Mouse (Mus musculus) kidney, adult 2 months (tissue): ENCODE data around the gene March2. TPM values are rescaled to one million over a fixed set of nuclear protein-coding genes. Genes with fewer than 3 reads are reported as not detected.

Experiments
- DNase-seq: peaks from one replicate; pipeline ENCODE4 v3.0.0; 2021
- H3K27ac ChIP-seq: fragments of 200-500 bp; 2 replicates; pipeline ENCODE4 v1.5.1; 2012; ENCODE audit warnings: low read depth, low read length, control low read depth, inconsistent platforms; ENCODE audit not compliant: insufficient read depth
- H3K27me3 ChIP-seq: fragments of 200-500 bp; replicated peaks from 2 replicates; pipeline ENCODE4 v1.6.1; 2012; ENCODE audit warnings: mild to moderate bottlenecking, moderate library complexity, low read length, inconsistent platforms; ENCODE audit not compliant: control insufficient read depth, insufficient read depth
- H3K36me3 ChIP-seq: fragments of 200-500 bp; 2 replicates; pipeline ENCODE4 v1.6.1; 2012; ENCODE audit warnings: mild to moderate bottlenecking, moderate library complexity, low read length, inconsistent platforms; ENCODE audit not compliant: control insufficient read depth, insufficient read depth
- H3K4me1 ChIP-seq: fragments of 200-500 bp; 2 replicates; pipeline ENCODE4 v1.6.1; 2011; ENCODE audit warnings: low read length; ENCODE audit not compliant: control insufficient read depth, insufficient read depth
- H3K4me3 ChIP-seq: fragments of 200-500 bp; 2 replicates; pipeline ENCODE4 v1.5.1; 2011; ENCODE audit warnings: mild to moderate bottlenecking, low read depth, low read length, control low read depth; ENCODE audit not compliant: insufficient read depth
- CTCF ChIP-seq: fragments of 200-500 bp; conservative IDR thresholded peaks from 2 replicates; pipeline ENCODE4 v1.5.1; 2011; ENCODE audit warnings: low read depth, mild to moderate bottlenecking, control low read depth, low read length, moderate library complexity, mixed read lengths; ENCODE audit not compliant: insufficient read depth, insufficient read length
- POLR2A ChIP-seq: fragments of 200-500 bp; IDR thresholded peaks from one replicate; pipeline ENCODE4 v1.6.1; 2011; ENCODE audit warnings: low read depth, low read length, control low read depth
- WGBS: fragments of 180-500 bp; shearing (Covaris S2); methylation state at CpG from one replicate; pipeline ENCODE4 v1.1.7; 2018; 5-methylcytosine and 5-hydroxymethylcytosine counted together
- polyA plus RNA-seq: library from polyadenylated mRNA; depleted of rRNA; stranded (reverse); fragments of >200 nt; gene quantifications from 2 replicates; pipeline ENCODE4 v1.2.3, GENCODE M21; 2012

The March2 gene
- polyA plus RNA-seq, 1 experiment: 95.8 TPM

DNA sequence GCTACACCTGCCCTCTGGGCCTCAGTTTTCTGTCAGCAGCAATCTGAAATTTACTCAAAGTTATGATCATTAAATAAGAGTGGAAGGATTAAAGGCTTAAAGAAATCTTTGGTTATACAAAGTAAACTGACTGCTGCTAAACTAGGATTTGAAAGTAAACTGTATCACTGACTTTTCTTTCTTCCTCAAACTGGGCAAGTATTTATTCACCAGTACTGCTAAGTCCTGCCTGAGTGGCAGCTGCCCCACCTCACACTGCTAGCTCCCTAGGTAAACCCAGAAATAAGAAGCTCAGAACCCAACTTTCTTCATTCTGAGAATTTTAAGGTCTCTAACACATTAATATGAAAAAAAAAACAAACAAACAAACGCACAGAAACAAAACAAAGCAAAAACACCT is 44.6 kb downstream of the March2 start:
- 58% methylated on average over 1 of the region's 1 CpGs for WGBS
- no peak for DNase-seq
- H3K27me3 ChIP-seq: no peaks in the 10 kb centered on the region
- TF ChIP-seq POLR2A (no peak), CTCF (no peak)
- 0 out of 2 replicates have a peak, but pooled peaks cover 2% of the 10 kb centered on the region for H3K36me3 ChIP-seq
- H3K4me1 ChIP-seq: peaks cover 12% of the 10 kb centered on the region
- H3K4me3 ChIP-seq: no peak overlapping the region
- H3K27ac ChIP-seq: no peak overlapping the region

DNA sequence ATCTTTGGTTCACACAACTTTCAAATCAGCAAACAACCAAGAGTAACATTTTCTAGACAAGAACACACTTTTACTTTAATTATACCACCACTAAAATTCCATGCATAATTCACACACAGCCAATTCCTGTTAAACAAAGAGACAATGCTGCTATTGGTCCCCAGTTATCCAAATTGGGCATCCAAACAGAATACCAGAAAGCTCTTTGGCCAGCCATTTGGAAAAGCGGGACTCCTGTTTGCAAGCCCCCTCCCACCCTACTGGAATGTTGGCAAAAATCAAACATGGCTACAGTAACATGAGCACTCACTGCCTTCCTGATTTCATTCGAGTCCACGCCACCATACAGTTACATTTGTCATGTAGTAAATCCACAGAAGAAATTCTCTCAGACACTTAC is 48.8 kb downstream of the March2 start:
- Histone ChIP-seq H3K27ac (no peak overlapping the region), H3K27me3 (no peaks in the 10 kb centered on the region), H3K36me3 (no peaks in the 10 kb centered on the region; the same call in 1 of the 2 replicates), H3K4me1 (peaks cover 8% of the 10 kb centered on the region), H3K4me3 (no peak overlapping the region)
- WGBS: 81% methylated on average over 3 of the region's 3 CpGs
- TF ChIP-seq POLR2A (no peak), CTCF (no peak)
- no peak for DNase-seq

GRCm38 (mm10) chr17:33666813-33667212 is 51.7 kb downstream of the March2 start:
- Histone ChIP-seq H3K27me3 (no peaks in the 10 kb centered on the region), H3K4me3 (no peak overlapping the region), H3K27ac (no peak overlapping the region), H3K4me1 (peaks cover 5% of the 10 kb centered on the region), H3K36me3 (peaks cover 3% of the 10 kb centered on the region)
- TF ChIP-seq POLR2A (no peak), CTCF (no peak)
- WGBS: 45% methylated on average over 3 of the region's 3 CpGs
- no peak for DNase-seq

DNA sequence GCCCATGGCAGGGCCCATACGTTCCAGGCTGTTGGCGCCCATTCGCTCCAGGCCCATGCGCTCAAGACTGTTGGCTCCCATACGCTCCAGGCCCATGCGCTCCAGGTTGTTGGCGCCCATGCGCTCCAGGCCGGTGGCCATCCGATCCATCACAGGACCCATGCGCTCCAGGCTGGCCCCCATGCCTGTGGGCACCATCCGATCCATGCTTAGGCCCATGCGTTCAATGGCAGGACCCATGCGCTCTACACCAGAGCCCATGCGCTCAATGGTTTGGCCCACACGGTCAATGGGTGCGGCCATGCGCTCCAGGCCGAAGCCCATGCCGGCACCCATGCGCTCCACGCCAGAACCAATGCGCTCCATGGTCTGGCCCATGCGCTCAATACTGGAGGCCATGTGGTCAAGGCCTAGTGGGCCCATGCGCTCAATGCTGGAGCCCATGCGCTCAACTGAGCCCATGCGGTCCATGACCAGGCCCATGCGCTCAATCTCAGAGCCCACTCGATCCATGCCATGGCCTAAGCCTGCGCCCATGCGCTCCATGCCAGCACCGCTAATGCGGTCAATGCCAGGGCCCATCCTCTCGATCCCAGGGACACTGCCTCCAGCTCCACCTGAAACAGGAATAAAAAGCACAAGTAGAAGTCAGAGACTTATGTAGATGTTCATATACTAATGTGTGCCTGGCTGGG is 68.5 kb downstream of the March2 start:
- H3K27me3 ChIP-seq: no peaks in the 10 kb centered on the region
- TF ChIP-seq POLR2A (no peak), CTCF (no peak)
- 98% methylated on average over 34 of the region's 34 CpGs for WGBS
- H3K36me3 ChIP-seq: peaks cover 12% of the 10 kb centered on the region
- H3K27ac ChIP-seq: no peak overlapping the region
- no peak for DNase-seq
- no peak overlapping the region for H3K4me3 ChIP-seq
- H3K4me1 ChIP-seq: no peaks in the 10 kb centered on the region

GRCm38 (mm10) chr17:33645073-33645472 is 73.4 kb downstream of the March2 start:
- TF ChIP-seq POLR2A (no peak), CTCF (no peak)
- WGBS: 91% methylated on average over 8 of the region's 8 CpGs
- H3K27ac ChIP-seq: no peak overlapping the region
- no peaks in the 10 kb centered on the region for H3K4me1 ChIP-seq
- DNase-seq: no peak
- H3K4me3 ChIP-seq: no peak overlapping the region
- H3K36me3 ChIP-seq: peaks cover 2% of the 10 kb centered on the region
- H3K27me3 ChIP-seq: no peaks in the 10 kb centered on the region

DNA sequence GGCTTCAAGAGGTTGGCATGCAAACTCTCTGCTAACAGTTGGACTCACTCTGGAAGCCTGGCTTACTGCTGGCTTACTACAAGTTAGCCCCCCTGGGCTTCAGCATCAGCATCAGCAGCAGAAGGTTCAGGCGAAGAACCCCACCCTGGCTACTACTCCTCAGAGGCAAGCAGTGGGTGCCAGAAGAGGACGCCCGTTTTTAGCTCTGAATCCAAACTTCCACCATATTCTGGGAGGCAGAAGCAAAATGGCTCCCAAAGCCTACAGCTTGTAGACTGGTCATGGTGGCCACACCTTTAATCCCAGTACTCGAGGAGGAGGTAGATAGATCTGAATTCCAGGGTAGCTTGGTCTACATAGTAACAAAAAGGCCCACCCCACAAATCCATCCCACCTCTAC is 74.4 kb downstream of the March2 start:
- no peaks in the 10 kb centered on the region for H3K4me1 ChIP-seq
- WGBS: 97% methylated on average over 4 of the region's 4 CpGs
- no peak overlapping the region for H3K27ac ChIP-seq
- DNase-seq: no peak
- peaks cover 2% of the 10 kb centered on the region for H3K36me3 ChIP-seq
- no peaks in the 10 kb centered on the region for H3K27me3 ChIP-seq
- no peak overlapping the region for H3K4me3 ChIP-seq
- no peak for TF ChIP-seq POLR2A
- no peak for TF ChIP-seq CTCF

GRCm38 (mm10) chr17:33639743-33640142 is 78.7 kb downstream of the March2 start:
- no peak overlapping the region for H3K27ac ChIP-seq
- H3K4me1 ChIP-seq: no peaks in the 10 kb centered on the region
- DNase-seq: no peak
- WGBS: 49% methylated on average over 6 of the region's 6 CpGs
- TF ChIP-seq POLR2A (no peak), CTCF (no peak)
- no peaks in the 10 kb centered on the region for H3K36me3 ChIP-seq
- H3K4me3 ChIP-seq: no peak overlapping the region
- no peaks in the 10 kb centered on the region for H3K27me3 ChIP-seq
